Mouse (Mus musculus) lung, postnatal 36 days (tissue): Measurements from ENCODE around the gene Ctnnb1.
"Not testable (repeated sequence)": the region's sequence is repeated elsewhere in the genome, so short reads cannot be mapped to it uniquely, and the experiment has no call there.

ENCODE experiments used
- DNase-seq: peaks from one replicate; pipeline ENCODE4 v3.0.0; 2022; ENCODE audit warnings: mixed read lengths

Ctnnb1 gene

DNA sequence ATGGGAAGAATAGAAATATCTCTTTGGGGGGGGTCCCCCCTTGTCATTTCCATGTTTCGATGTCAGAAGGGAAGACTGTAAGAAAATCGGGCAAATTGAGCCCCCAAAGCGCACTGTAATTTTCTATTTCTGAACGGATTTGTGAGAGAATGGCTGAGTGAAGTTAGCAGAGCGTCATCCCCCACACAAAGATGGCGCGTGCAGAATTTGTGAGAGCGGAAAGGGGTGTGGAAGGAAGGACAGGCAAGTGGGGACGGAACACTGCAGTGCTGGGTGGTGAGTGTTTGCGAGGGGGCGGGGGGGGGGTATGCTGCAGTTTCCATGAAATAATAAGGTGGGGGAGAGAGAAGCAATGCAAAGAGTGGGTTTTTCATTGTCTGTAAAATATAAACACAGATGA lies at the start of gene Ctnnb1:
Ctnnb1 (plus strand) TSS at position 136 of the 400 bp plus-strand sequence.
- no peak for DNase-seq

DNA sequence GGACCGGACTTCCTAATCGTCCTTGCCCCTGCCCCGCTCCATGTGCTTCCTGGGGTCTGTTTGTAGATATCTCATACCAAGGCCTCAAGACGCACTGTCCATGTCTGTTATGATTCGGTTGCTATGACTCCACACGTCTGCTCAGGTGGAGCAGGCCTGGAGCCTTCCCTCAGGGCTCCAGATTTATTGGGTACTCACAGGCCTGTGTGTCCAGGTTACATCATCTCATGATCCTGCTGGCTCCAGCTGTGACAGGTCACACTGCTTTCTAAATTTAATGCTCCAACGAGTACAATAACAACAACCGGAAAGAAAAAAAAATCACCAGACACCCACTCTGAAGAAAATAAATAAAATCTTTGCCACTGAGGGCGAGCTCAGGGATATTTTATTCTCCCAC lies 48.7 kb upstream of the Ctnnb1 start:
- DNase-seq = no peak

DNA sequence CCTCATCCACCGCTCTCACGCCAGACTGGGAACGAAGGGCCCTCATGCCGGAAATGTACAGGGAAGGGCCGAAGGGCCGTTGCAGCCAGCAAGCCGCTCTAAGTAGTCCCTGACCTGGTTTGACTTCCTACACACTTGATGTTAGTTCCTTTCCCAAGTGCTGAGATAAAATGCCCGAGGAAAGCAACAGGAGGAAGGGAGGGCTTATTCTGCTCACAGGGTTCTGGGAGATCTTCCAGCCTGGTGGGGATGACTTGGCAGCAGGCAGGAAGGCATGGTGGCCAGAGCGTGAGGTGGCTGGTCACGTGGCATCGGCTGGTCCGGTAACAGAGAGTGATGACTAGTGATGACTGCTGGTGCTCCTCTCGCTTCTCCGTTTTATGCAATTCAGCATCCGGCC lies 47.9 kb upstream of the Ctnnb1 start:
- peak; percentile 56 for DNase-seq

DNA sequence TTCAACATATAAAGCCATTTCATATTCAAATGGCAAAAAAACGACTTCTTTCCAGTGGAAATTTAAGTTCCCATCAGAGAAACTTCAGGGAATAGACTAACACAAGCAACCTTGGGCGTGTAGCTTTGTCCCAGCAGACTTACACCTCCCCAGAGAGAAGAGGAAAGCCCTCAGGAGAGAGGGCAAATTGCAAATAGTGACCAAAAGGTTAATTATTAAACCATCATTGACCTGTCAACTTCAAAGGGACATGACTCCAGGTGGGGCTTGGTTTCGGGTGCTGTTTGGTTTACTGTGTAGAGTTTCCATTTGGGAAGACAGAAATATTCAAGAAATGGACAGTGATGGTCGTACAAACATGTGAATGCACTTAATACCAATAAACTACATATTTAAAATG lies 47.2 kb upstream of the Ctnnb1 start:
- no peak for DNase-seq

GRCm38 (mm10) chr9:120884726-120885125 lies 44.3 kb upstream of the Ctnnb1 start:
- no peak for DNase-seq

DNA sequence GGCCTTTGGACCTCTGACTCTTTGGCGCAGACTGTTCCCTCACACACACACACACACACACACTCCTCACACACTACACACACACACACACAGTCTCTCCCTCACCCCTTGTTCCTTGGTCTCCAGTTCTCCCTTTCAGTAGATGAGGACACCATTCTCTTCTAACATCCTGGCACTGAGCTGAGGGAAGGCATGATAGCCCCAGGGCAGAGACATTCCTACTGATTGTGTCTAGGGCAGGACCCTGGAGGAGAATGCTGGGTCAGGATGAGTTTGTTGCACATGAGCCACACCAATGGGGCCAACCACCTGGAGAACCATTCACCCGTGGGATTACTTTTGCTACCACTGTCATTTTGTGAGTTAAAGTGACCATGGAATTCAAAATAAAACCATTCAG lies 41.4 kb upstream of the Ctnnb1 start:
- no peak for DNase-seq

GRCm38 (mm10) chr9:120893435-120893834 lies 35.6 kb upstream of the Ctnnb1 start:
- peak; percentile 56 for DNase-seq

- no peak for DNase-seq
Measured at GRCm38 (mm10) chr9:120893971-120894370, 35.0 kb upstream of the Ctnnb1 start.

GRCm38 (mm10) chr9:120894376-120894775 lies 34.6 kb upstream of the Ctnnb1 start:
- DNase-seq = no peak

- no peak for DNase-seq
Measured at GRCm38 (mm10) chr9:120896502-120896901, 32.5 kb upstream of the Ctnnb1 start.

DNA sequence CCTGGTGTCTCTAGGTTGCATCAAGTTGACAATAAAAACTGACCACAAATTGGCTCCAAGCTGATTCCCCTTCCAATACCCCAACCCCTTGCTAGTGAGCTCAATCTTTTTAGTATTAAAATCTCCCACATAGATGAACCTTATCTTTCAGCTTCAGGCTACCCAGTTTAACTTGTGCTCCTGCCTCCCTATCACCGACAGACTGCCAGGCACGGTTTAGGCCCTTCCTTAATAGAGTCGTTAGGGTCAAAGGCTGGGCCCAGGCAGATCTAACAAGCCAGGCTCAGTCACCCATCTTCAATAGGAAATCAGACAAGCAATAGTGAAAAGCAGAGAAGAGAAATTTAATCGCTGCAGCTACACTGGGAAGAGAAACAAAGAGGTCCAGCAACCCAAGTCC lies 31.7 kb upstream of the Ctnnb1 start:
- no peak for DNase-seq

- no peak for DNase-seq
Measured at GRCm38 (mm10) chr9:120899833-120900232, 29.2 kb upstream of the Ctnnb1 start.

DNA sequence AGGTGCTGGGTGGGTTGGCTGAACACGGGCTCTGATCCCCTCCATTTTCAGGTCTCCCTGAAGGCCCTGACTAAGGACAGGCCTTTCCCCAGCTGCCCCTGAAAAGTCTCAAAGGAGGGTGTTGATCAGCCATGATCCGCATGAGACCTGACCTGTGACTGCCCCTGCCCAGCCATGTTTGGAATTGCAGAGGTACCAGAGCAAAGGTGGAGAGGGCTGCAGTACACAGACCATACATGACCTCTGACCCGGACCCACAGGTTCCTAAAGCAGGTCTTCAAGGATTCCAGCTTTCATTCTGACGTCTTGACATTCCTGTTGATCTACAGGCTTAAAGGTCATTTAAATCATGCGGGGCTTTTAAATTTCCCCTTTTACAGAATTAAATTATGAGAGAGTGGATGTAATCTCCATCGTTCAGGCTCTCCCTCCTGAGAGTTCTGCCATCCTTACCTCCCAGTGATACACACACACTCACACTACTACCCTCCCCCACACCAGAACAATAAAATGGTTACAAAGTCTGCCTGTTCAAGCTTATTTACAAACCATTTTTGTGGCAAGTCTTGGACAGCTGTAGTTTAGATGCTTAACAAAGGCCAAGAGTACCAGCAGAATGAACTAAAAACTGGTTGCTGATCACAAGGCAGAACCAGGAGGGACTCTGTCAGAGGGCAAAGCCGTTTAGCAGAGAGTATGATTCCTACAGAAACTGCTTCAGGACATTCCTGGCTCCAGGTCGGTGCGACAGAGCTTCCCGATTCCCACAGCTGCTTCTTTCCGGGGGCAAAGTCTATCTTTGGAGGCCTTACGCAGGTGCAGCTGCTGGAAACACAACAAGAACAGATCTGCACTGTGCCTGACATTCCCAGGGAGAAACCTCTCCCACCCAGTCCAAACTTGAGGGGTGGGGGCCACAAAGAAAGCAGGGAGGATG lies 28.4 kb upstream of the Ctnnb1 start:
- no peak for DNase-seq

GRCm38 (mm10) chr9:120902562-120902961 lies 26.5 kb upstream of the Ctnnb1 start:
- DNase-seq = no peak

DNA sequence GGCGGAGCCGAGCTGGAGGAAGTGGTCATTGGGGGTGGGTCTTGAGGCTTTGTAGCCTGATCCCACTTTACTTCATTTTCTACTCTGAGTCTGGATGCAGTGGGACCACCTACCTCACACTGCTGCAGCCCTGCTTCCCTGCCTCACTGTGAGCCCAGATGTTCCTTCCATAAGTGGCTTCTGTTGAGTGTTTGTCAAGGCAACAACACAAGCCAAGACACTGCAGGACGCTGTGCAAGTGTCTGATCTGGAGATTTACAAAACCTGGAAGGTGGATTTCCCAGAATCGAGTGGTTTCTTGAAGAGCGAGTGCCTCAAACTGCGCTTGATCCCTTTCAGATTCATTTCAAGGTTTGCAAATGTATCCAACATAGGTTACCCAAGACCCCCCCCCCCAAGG lies 20.6 kb upstream of the Ctnnb1 start:
- DNase-seq = no peak

DNA sequence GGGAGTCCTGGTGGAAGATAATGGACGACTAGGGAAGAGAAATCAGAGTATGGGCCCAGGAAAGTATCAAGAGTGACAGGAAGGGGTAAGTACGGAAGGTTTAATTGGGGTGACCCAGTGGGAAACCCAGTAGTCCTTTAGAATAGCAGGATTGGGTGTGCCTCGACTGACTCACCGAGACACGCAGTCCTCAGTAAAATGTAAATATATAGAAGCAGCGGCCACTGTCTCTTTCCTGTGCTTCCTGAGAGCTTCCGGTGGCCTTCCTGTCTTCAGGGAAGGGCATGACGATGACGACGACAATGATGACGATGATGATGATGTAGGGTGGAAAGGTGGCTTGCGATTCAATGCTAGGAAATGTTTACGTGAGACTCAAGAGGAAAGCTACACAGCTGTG lies 15.9 kb upstream of the Ctnnb1 start:
- peak; percentile 46 for DNase-seq

DNA sequence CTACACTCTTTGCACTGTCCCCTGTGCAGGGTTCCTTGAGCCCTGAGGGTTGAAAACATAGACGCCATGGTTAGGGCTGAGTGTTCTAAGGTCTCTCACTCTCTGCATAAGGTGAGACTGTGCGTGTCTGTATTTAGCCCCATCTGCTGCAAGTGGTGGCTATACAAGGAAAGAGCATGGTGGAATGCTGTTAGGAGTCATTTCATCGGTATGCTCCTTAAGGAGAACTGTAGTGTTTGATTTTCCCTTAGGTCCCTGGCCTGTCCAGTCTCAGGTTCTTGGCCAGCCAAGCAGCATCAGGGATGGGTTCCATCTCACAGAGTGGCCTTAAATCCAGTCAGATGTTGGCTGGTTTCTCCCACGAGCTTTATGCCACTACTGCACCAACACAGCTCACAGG lies 14.6 kb upstream of the Ctnnb1 start:
- DNase-seq = peak; percentile 42

DNA sequence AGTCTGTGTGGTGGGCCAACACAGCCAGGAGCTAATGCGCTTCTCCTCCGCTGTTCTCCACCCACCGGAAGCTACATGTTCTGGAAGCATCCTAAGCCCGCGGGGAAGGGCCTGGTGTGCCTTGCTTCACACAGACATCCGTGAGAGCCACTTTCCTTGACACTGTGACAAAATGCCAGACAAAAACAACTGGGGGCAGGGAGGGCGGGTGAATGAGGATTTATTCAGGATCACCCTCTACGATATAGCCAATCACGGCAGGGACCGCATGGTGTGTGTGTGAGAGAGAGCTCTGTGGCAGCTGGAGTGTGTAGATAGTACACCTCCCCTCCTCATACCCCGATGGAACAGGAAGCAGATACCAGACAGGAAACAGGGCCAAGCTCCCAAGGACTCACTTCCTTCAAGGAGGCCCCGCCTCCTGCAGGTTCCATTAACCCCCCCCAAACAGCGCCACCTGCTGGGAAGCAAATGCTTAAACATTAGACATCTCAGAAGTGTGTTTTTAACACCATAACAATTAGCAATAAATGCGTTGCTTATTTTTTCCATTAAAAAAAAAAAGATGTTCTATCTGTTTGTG lies 14.0 kb upstream of the Ctnnb1 start:
- DNase-seq = peak; percentile 50

GRCm38 (mm10) chr9:120917619-120918018 lies 11.4 kb upstream of the Ctnnb1 start:
- DNase-seq = not testable (repeated sequence)

DNA sequence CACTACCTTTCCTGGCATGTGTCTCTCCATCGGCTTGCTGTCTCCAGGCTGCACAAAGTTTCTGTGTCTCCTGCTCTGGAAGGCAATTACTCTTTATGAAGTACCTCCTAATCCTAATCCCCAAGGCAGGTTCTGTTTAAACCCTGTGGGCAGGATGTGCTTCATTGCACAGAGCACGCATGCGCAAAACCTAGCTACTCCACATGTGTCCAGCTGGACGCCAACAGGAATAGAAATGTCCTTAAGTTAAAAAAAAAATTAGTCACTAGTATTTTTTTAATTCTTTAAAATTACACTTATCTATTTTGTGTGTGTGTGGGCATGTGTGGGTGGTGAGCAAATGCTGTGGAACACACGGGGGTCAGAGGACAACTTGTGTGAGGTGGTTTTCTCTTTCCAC lies 10.8 kb upstream of the Ctnnb1 start:
- DNase-seq = no peak

GRCm38 (mm10) chr9:120918642-120919041 lies 10.4 kb upstream of the Ctnnb1 start:
- no peak for DNase-seq

DNA sequence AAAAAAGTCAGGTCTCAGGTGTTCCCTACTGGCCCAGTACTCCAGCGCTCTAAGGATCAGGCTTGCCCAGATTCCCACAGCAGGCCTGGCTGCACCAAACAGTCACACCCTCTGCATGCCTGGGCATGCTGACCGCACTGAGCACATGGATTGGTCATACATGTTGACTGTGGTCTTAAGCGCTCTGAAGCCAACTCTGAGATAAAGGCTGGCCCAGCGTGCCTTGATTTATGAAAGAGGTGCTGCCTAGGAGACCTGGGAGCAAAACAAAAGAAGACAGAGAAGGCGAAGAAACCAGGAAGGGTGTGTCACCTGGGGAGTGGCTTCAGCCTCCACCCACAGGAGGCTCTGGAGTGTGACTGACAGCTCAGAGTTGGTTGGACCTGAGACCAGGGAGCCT lies 9.9 kb upstream of the Ctnnb1 start:
- peak; percentile 61 for DNase-seq

DNA sequence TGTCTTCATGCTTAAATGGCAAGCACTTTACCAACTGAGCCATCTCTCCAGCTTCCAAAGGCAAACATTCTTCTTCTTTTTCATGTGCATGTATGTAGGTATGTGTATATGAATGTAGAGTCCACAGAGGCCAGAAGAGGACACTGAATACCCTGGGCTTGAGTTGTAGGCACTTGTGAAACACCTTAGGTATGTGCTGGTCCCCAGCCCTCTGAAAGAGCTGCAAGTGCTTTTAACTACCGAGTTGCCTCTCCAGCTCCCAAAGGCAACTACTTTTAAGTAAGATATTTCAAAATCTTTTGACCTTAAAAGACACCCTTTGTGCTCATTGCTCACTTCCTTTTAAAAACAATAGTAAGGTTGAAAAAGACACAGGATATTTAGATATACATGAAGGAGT lies 2.9 kb upstream of the Ctnnb1 start:
- no peak for DNase-seq

- peak; percentile 62 for DNase-seq
Measured at GRCm38 (mm10) chr9:120926939-120927606, 1.9 kb upstream of the Ctnnb1 start.
